Mouse (Mus musculus) layer of hippocampus, adult 2 months (tissue): ENCODE results near the gene Aco1. TPM values are rescaled to one million over a fixed set of nuclear protein-coding genes. Genes with fewer than 3 reads are reported as not detected.

Experiments used
- DNase-seq, 2 experiments: peaks; one replicate each; pipeline ENCODE4 v3.0.0; 2022; ENCODE audit warnings: low spot score in 2 of 2
- H3K27ac ChIP-seq: fragments of 200-600 bp; 2 replicates; pipeline ENCODE4 v1.8.1; 2022
- H3K4me3 ChIP-seq: fragments of 200-600 bp; 2 replicates; pipeline ENCODE4 v1.8.1; 2022; ENCODE audit warnings: mild to moderate bottlenecking
- CTCF ChIP-seq: fragments of 200-600 bp; conservative IDR thresholded peaks from 2 replicates; pipeline ENCODE4 v1.8.1; 2022; ENCODE audit warnings: antibody characterized with exemption, mild to moderate bottlenecking, moderate library complexity
- total RNA-seq, 2 experiments: library from RNA; stranded (reverse); gene quantifications; 2 replicates each; pipeline ENCODE4 v1.2.3; 2021

Gene Aco1
- total RNA-seq, 2 experiments from 2014 or later: 27.0 to 30.3 TPM

DNA sequence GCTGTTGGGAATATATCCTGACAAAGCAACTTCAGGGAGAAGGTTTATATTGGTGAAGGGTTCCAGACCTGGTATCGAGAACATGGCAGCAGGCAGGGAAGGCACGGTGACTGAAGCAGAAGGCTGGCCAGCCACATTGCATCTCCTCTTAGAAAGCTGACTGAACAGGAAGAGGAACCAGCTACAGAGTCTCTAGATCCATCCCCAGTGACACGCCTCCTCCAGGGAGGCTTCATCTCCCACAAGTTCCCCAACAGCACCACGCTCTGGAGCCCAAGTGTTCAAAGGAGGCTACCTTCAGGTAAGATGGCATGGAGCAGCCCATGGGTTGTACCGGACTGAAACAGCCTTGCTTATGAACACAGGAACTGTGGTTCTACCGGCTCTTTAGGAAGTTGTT lies 59.3 kb downstream of the Aco1 start:
- no peak for DNase-seq
- TF ChIP-seq CTCF: no peak
- H3K27ac ChIP-seq: no peak overlapping the region
- no peak overlapping the region for H3K4me3 ChIP-seq

DNA sequence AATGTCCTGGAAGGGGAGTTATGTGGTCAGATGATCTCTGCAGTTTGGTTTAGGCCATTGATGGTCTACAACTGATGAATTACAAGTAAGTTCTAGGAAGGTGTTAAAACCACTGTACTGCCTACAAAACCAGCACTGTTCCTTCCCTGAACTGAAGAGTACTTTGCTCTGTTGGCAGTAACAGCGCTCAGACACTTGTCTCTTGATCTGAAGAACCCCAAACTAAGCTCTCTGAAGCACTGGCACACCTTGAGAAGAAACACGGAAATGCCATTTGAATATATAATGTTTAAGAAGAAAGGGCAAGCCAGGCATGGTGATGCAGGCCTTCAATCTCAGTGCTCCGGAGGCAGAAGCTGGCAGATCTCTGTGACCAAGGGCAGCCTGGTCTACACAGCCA lies 61.5 kb downstream of the Aco1 start:
- no peak for DNase-seq
- Histone ChIP-seq H3K4me3 (no peak overlapping the region), H3K27ac (no peak overlapping the region)
- TF ChIP-seq CTCF: no peak

DNA sequence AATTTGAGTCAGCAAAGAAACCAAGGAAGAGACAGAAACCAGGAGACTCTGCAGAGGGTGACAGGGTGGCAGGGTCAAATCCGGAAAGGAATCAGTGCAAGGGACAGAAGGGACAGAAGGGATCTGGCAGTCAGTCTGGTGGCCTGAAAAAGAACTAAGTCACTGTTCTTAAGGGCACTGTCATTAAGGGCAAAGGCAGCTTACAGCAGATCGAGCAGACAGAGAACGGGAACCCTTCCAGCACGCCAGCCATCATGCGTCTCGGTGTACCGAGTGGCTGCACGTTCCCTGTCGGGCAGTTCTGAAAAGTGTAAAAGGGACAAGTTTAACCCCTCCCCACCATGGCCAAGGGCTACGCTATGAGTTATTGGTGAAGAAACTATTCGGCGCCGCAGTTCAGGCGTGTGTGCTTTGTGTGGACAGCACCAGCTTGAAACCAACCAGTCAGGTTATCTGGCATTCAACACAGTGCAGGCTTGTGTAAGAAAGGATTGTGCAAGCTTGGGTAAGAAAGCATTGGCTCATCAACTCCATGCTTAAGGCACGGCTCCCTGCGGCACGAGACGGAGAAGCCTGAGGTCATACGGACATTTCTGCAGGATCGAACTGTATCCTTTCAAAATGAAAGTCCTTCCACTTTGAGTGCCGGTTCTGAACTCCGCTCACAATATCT lies 62.5 kb downstream of the Aco1 start:
- no peak overlapping the region for H3K4me3 ChIP-seq
- DNase-seq: no peak
- no peak for TF ChIP-seq CTCF
- H3K27ac ChIP-seq: no peak overlapping the region

DNA sequence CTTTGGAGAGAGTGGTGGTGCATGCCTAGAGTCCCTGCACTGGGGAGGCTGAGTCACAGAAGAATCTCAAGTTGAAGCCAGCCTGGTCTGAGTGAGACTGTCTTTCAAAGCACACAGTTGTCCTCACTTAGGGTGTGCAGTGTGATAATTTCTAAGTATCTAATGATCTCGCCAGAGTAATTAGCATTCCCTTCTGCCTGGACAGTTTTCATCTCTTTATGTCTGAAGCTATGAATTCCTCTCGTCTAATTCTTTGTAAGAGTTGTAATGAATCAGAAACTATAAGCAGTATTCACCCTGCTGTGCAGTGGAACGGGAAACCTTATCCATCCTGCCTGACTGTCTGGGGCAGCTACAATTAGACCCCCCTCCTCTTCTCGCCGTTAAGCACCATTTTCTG lies 64.8 kb downstream of the Aco1 start:
- TF ChIP-seq CTCF: no peak
- Histone ChIP-seq H3K4me3 (no peak overlapping the region), H3K27ac (no peak overlapping the region)
- DNase-seq: no peak

DNA sequence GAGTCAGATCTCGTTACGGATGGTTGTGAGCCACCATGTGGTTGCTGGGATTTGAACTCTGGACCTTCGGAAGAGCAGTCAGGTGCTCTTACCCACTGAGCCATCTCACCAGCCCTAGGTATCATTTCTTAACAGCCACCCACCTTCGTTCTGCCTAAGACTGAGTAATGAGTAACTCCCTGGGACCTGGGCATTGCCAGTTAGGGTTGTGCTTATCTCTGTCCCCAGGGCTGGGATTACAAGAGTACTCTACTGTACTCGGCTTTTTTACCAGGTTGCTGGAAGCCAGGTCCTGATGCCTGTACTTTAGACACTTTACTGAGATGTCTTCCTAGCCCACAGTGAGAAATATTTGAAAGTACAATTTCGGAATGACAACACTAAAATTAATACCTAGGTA lies 69.3 kb downstream of the Aco1 start:
- no peak overlapping the region for H3K27ac ChIP-seq
- TF ChIP-seq CTCF: no peak
- DNase-seq: no peak
- H3K4me3 ChIP-seq: no peak overlapping the region

DNA sequence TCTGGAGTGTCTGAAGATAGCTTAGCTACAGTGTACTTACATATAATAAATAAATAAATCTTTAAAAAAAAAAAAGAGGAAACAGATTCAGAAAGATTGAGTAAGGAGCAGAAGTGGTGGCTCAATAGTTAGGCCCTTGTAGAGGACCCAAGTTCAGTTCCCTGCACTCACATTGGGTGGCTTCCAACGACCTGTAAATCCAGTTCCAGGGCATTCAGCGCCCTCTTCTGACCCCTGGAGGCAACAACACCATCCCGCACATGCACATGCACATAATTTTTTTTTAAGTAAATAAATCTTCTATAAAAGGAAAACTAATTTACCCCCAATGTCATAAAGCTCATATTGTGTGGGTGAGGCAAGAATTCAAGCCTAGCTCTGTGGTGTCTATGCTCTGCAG lies 75.0 kb downstream of the Aco1 start:
- TF ChIP-seq CTCF: no peak
- DNase-seq: no peak
- H3K4me3 ChIP-seq: no peak overlapping the region
- H3K27ac ChIP-seq: no peak overlapping the region

DNA sequence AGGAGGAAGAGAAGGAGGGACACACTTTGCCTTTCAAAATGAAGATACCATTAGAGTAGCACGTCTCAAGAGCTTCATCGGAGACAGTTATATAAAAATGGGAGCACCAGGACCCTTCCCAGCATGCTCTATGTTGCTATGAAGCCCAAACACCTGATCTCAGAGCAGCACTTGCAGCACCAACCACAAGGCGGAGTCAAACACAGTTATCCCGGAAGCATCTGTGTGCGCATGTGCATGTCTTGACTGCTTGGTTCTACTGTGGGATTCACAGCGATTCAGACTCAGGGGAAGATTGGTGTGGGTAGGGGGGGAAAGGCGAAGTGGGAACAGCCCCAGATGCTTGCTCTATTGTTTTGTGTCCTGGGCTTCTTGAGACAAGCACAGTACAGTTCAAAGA lies 75.5 kb downstream of the Aco1 start:
- Histone ChIP-seq H3K27ac (no peak overlapping the region), H3K4me3 (no peak overlapping the region)
- DNase-seq: no peak
- TF ChIP-seq CTCF: peak; percentile 53

DNA sequence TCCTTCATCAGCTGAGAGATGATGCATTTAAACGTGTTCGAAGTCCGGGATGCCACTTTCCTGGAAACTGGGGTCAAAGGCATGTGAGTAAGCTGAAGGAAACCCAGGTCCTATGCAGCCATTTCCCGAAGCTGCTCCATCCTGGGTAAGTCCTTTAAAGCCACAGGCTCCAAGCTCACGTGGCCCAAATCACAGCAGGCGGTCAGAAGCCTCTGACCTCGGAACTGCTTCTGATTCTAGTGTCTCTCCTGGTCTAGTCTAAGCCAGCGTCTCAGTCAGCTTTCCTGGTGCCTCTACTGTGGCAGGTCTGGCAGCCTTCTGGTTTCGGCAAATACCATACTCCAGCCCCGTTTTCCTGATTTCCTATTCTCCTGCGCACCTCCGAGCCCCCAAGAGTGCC lies 77.6 kb downstream of the Aco1 start:
- Histone ChIP-seq H3K27ac (no peak overlapping the region), H3K4me3 (no peak overlapping the region)
- no peak for DNase-seq
- no peak for TF ChIP-seq CTCF

DNA sequence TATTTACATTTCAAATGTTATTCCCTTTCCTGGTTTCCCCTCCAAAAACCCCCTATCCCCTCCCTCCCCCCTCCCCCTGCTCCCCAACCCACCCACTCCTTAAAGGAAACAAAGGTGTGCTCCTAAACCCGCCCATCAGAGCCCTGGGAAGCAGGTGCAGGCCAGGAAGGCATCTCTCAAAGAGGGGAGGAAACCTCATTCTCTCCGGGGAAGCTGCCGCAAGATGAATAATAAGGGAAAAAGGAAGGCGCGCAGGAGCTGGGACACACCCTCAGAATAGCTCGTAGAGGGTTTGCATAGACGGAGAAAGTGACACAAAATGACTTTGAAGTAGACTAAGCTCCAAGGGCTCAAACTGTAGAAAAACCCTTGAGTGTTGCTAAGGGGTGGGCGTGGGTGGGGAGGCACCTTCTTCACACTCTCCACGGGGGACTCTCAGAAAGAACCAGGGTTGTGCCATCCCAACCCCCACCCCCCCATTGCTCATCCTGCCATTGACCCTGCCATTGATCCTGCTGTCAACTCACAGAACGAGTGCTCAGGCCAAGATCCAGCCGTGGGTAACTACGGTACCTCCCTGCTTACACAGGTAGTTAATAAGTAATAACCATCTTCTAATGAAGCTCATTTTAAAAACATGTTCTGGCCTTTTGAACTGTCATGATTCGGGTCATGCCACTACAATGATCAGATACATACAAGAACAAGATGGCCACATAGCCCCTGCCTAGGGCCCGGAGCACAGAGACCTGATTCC lies 78.3 kb downstream of the Aco1 start:
- DNase-seq: no peak
- no peak for TF ChIP-seq CTCF
- Histone ChIP-seq H3K27ac (no peak overlapping the region), H3K4me3 (no peak overlapping the region)

DNA sequence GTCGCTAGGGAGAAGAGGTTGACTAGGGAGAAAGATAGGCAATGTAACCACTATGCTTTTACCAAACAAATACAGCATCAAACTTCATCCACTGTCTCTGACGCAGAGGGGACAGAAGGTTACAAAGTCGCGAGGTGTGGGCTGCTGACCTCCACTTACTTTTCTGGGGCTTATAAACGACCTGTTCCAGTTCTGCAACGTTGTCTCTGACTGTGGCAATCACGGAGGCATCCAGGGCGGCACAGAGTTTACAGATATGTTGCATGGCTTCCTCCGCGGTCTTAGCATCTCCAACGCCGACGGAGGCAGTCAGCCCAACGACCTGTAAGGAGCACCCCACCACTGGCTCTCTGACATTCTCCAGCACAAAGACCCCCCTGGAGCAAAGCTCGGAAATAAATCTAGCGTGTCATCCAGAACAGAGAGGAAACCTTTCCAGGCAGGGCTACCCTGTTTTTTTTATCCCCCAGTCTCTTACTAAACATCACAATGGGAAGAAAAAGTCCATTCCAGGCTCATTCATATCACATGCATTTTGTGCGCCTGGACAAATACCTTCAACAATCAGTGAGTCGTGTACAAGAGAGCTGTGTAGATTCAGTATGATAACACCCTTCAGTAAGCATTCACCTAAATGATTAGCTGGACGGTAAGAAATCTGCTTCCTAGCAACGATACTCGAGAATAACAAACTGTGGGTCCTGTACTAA lies 79.2 kb downstream of the Aco1 start:
- H3K27ac ChIP-seq: no peak overlapping the region
- no peak for TF ChIP-seq CTCF

DNA sequence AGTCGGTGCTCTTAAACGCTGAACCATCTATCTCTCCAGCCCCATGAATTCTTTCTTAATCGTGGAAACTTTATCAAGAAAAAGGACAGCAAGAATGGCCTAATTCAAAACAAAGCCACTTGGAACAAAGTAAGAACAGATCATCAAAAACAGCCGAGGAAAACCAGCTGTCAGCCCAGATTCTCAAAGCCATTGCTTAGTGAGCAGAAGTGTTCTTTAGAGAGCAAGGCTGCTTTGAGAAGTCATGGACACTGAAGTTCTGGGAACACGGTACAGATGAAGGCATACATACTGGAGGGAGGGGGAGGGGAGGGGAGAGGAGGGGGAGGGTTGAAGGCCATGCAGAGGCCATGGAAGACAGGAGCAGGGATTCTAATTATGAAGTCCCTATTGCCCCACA lies 83.2 kb downstream of the Aco1 start:
- no peak for DNase-seq
- no peak for TF ChIP-seq CTCF
- H3K27ac ChIP-seq: no peak overlapping the region
- no peak overlapping the region for H3K4me3 ChIP-seq

More for the DNA sequence above, 79.2 kb downstream of the Aco1 start:
- DNase-seq: no peak
- no peak overlapping the region for H3K4me3 ChIP-seq

DNA sequence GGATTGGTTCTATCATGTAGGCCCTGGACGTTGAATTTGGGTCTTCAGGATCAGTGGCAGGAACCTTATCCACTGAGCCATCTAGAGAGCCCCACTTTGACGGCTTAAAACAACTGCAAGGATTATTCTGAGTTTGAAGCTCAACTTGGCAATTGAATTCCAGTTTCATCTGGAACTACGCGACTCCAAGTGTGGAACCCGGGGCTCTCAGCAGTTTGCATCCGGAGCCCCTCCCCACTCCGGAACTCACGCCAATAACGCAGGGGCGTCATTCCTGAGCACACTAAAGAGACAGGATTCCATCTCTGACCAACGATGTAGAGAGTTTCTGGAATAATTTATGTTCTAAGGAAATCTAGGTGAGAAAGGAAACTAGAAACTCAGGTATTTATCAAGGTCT lies 84.2 kb downstream of the Aco1 start:
- TF ChIP-seq CTCF: no peak
- no peak overlapping the region for H3K4me3 ChIP-seq
- DNase-seq: no peak
- no peak overlapping the region for H3K27ac ChIP-seq

DNA sequence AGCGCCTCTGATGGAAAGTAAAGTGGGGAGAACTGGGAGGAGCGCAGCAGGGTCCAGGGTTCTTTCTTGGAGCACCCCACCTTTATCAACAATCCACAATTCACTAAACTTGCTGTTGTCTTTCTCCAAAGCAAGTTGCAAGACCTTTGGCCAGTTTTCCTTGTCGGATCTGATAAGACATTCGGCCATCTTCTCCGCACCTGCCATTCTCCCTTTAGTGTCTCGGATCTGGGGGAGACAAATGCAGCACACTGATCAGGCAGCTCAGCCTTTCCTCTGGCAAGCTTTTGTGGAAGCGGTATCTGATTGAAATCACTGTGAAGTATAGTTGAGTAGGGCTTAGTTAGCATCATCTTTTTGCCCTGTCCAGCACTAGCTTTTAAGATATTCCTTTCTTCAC lies 85.0 kb downstream of the Aco1 start:
- H3K27ac ChIP-seq: no peak overlapping the region
- no peak for TF ChIP-seq CTCF
- DNase-seq: no peak
- H3K4me3 ChIP-seq: no peak overlapping the region

DNA sequence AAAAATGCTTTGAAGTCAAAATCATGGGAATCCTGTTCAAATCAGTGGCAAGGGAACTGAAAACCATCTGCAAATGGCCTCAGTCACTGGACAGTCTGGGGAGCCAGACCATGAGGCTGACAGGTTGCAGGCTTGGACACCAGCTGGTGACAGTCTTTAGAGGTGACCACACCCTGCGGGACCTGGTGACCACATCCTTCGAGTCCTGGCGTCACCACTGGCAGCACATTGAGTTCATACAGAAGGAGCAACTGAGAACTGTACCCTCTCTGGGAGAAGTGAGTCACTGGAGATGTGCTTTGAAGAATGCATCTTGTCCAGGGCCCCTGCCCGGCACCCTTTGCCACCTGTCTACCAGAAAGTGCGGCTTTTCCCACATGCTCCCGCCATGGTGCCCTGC lies 86.8 kb downstream of the Aco1 start:
- Histone ChIP-seq H3K27ac (no peak overlapping the region), H3K4me3 (no peak overlapping the region)
- no peak for TF ChIP-seq CTCF
- no peak for DNase-seq
